Mouse (Mus musculus) lung, adult 2 months (tissue): ENCODE data around the gene Pacsin2.

Experiments
- CTCF ChIP-seq: fragments of 200-500 bp; IDR thresholded peaks from 2 replicates; pipeline ENCODE4 v1.5.1; 2011; ENCODE audit warnings: mild to moderate bottlenecking, low read length, control low read depth; ENCODE audit not compliant: insufficient read depth
- POLR2A ChIP-seq: fragments of 200-500 bp; IDR thresholded peaks from 2 replicates; pipeline ENCODE4 v1.6.1; 2011; ENCODE audit warnings: low read depth, mild to moderate bottlenecking, control low read depth, low read length, borderline replicate concordance; ENCODE audit errors: extremely low read depth

DNA sequence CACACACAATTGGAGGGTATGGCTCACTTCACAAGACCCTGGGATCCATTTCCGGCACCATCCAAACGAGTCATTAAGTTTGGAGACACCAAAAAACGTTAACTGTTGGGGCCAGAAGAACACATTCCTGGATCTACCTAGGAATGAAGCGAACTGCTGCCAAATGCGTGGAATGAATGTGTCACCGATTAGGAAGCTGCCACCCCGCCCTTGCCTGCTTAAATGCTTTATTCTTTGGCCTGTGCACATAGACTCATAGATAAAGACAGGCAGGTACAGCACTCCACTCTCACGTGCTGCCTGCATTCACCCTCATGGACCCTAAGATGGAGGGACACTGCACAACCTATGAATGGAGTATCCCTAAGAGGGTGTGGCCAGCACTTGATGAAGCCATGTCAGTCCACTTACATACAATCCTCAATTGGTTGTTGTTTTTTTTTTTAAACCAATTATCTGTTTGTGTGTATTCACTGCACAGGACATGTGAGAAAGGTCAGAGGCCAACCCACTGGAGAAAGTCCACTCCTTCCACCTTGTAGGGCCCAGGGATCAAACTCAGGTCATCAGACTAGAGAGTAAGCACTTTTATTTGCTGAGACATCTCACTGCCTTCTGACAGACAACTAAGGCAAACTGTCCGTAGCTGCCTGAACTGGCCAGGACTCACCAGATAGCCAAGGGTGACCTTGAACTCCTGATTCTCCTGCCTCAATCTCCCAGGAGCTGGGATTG lies 3.0 kb upstream of the Pacsin2 start:
- TF ChIP-seq CTCF (no peak), POLR2A (no peak)
